Mouse (Mus musculus) mouse embryonic stem cell (cell line): ENCODE measurements around the gene Ndnf.

Source experiments
- in situ Hi-C, 2 experiments: fragments of 300-500 bp; cut with MboI; formaldehyde crosslinking; loops; 1 replicate in 1 of 2; 3 replicates in 1 of 2; pipeline ENCODE4 v1.14.3; 2019 to 2020; ENCODE audit warnings: low sequenced_read_pairs in 2 of 2, low pct_unique_long_range_greater_than_20kb in 1 of 2, mixed read lengths in 1 of 2; ENCODE audit not compliant: unreplicated experiment in 1 of 2

Gene Ndnf

DNA sequence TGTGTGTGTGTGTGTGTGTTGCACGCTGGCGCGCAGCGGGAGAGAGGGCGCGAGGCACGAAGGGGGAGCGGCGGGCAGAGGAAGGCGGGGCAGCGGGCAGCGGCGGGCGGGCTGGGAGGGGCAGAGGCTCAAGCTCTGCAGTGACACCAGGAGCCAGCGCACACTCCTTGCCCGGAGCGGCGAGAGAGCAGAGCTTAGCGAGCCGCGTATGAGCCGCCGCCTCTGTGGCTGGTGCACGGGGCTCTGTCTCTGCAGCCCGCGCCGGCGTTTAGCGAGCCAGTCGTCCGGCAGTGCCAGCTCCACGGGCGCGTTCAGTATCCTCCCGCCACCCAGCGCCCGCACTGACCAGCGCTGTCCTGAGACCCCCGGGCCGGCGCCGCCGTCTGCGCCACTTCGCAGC is at the start of gene Ndnf:
Gene Ndnf, plus strand, starts transcription at position 140 of the 400 bp plus-strand sequence.
- in situ Hi-C loops, result no loop called here

DNA sequence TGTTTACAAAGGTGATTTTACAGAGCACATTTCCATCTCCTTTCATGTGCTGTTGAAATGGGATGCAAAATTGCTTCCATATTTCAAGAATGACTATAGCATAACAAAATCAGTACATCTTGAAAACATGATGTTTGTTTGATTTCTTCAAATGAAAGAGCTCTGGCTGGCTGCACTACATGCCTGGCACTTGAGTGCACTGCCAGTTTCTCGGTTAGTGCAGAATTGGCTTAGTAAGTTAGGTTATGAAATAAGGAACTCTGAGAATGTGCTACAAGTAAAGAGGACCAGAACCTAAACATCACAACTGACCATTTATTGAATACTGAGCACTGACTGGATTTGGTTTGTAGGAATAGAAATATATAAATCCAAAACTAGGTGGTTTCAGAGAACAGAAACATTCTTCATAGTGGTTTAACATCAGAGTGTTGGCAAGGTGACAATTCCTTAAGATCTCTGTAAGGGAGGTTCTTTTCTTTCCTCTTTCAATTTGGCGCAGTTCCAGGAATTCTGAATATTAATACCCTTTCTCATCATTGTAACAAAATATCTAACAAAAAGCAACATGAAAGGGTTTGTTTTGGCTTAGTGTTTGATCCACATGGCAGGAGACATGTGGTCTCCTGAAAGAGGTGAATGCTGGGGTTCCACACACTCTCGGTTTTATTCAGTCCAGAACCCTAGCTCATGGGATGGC is 48.2 kb upstream of the Ndnf start:
- in situ Hi-C loops, result no loop called here

DNA sequence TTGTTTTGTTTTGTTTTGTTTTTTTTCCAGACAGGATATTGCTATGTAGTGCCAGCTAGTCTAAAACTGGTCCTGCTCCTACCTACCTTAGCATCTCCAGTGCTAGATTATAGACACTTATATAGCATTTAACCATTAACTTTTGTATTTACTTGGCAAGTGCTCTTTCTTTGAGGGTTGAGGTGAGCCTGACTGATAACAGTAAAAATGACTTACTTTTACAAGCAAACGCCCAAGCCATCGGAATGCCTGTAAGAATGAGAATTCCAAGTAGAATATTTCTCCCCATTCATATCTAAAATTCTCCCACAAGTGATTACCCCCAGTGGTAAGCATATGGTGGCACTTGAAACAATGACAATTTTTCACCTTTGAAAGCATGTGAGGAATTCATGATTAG is 40.8 kb upstream of the Ndnf start:
- in situ Hi-C loops, result no loop called here

DNA sequence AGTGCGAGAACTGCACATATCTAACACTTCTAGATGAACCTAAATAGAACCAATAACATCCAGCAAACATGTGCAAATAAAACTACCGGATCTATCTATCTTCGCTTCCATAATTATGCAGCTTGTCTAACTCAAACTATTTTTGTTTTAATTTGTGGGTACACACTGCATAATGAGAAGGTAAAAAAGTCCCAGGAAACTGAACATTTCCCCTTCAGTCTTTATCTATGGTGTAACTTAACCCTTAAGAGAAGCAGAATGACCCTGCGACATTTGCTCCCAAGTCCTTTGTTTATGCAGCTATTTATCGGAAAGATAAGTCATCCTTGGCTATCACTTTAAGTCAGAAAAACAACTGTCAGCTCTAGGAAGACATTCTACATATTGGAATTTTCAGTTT is 39.2 kb upstream of the Ndnf start:
- in situ Hi-C loops, result no loop called here

DNA sequence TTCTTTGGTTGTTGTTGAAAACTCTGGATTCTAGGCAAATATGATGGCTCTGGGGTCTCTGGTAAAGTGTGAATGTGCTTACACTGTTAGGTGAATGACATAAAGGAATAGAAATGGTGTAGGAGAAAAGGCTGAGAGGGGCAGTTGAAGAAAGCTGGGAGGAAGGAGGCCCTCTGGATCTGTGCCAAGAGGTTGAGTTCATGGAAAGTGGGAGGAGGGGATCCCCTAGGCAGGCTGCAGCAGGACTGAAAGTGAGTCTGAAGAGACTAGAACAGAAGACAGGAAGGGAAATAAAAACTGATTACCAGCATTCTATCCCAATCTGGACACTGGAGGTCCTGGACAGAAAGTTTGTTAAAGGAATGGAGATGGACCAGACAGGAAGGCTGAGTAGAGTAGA is 29.0 kb upstream of the Ndnf start:
- in situ Hi-C loops, result no loop called here

DNA sequence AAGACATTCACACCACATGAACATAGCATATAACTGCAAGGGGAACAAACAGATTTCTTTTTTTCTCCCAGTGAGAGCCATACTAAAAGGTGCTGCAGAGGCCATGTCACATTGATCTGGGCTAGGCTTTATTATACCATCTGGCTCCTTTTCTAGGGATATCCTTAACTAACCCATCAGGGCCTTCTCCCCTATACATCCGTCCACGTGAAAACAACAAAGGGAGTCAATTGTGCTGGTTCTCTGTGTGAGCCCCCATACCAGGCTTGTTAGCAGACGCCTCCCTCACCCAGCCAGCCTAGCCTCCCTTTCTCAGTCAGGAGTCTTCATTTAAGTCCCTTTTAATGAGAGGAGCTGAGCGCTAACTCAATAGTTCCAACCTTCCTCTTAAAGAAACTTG is 27.3 kb upstream of the Ndnf start:
- in situ Hi-C loops, result no loop called here

DNA sequence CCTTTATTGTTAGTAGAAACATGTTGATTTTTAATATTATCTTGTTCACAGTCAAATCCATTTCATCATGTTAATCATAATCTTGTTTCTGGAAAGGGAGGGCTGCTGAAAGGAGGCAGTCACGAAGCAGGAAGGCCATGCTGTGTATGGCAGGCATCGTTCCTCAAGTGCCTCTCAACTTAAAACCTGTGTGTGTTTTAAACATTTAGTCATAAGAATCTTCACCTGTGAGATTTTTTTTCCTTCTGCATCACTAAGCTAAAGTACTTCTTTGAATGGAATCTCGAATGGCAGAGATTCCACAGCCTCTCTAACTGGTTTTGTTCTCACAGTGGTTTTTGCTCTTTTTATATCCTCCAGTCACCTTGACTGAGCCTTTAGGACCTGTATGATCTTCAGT is 25.0 kb upstream of the Ndnf start:
- in situ Hi-C loops, result no loop called here

DNA sequence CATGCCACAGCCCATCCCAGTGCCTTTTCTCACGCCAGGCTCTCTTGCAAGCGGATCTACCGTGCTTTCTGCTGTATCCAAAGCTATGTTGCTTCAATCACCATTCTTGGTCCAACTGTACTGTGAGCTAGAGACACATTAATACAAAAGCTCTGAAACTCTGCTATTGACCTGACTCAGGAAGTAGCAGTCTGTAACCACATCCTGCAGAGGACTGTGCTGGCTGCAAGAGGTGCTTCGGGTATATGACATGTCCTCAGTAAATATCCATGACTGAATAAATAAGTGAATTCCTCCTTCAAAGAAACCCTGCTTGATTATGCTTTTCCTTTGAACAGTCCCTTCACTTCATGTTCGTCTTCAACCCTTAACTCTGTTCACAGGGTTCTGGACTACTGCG is 23.7 kb upstream of the Ndnf start:
- in situ Hi-C loops, result no loop called here

DNA sequence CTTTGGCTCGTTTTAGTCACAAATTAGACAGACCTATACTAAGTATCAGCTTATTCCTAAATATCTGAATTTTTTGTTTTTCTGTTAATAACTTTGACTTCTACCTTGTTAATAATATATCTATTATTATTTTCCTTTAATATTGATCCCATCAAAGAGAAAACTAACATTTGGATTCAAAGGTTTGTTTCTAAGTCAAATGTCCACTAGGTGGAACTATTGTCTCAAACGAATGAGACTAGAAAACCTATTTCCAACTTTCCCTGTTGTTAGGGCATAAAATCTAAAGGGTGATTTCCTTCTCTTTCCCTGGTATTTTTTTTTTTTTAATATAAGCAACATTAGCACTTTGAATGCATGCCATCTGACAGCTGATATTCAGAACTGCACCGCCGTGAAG is 20.0 kb upstream of the Ndnf start:
- in situ Hi-C loops, result no loop called here

DNA sequence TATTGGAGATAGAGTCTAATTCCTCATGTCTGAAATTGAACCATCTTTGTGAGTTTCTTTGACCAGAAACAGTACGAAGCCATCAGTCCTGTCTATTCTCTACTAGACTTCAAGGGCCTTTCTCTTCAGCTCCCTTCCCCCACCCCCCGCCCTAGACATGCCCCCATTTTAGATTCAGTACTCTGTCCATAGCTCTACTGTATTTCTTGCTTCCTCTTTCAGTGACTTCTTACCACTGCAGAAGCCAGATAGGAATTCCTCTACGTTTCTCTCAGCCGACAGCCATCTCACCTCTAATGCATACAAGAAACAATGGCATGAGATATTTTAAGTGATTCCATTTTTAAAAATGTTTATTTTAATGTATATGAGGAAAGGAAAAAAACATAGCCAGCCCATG is 10.1 kb upstream of the Ndnf start:
- in situ Hi-C loops, result no loop called here

DNA sequence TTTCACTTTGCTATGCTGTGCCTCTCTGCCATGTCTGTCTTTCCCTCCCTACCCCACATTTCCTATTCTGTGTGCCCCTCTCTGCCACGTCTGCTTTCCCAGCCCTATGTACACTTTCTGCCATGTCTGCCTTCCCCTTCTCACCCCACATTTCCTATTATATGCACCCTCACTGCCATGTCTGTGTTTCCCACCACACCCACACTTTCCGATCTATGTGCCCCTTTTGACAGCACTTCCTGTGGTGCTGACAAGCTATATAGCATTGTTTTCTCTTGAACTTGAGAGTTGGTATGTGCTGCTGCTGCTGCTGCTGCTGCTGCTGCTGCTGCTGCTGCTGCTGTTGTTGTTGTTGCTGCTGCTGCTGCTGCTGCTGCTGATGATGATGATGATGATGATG is 9.3 kb upstream of the Ndnf start:
- in situ Hi-C loops, result no loop called here

DNA sequence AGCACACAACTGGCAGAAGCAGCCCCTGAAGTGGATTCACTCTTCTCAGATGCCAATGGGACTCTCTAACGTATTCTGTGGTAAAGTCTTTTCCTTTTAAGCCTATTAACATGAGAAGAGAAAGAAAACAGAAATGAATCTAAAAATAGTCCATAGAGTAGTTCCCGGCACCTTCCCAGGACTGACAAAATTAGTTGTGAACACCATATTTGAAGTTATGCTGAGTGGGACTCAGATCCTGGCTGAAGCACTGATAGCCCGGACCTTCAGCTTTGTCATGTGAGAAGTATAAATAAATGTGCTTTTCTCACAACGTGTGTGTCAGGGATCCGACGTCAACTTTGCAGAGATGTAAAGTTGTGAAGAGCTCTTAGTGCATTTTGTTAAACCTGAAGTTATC is 7.4 kb upstream of the Ndnf start:
- in situ Hi-C loops, result no loop called here

DNA sequence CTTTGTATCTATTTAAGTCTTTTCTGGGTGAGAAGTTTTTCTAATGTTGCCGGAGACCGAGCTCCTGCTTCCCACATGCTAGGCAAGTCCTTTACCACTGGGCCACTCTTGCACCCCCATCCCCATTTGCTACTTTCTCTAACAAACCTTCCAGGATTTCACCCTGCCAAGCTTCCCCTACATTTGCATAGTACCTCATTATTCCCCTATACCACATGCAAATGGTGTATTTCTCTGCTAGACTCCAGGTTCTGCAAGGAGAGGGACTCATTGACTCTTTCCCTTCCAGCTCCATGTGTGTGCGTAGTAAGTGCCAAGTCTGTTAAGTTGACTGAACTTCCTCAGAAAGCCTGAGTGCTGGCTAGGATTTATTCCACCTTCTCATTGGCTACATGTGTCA is 5.1 kb upstream of the Ndnf start:
- in situ Hi-C loops, result no loop called here

DNA sequence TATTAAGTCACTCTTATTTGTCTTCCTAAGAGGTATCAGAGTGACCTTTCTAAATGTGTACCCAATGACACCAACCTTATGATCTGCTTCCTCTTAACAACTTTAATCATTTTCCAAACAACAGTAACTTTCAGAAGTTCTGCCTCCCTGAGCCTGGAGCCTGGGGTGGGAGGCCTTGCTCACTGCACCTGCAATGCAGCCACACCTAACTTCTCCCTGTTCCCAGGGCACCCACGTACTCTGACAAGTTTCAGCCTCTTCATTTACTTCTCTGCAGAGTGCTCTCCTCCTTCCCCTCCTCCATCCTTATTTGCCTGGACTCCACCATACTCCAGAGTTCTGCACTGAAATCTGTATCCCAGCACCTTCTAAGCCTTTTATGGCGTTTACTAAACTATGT is 1.4 kb upstream of the Ndnf start:
- in situ Hi-C loops, result no loop called here

DNA sequence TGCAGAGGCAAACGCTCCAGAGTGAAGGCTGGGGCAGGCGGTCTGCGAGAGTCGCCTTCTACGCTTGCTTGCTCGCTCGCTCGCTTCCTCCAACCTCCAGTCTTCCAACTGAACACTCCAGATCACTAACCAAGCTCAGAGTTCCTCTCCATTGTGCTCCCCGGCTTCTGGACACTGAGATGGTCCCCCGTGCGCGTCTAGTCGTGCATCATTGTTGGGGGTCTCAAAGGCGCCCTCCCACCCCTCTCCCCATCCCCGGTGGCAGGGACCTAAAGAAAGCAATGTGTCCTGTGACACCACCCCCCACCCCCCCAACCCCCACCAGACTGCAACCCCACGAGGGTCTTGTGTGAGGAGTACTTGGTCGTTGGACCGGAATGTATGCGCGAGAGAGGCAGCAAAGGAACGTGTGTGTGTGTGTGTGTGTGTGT is 394 bp upstream of the Ndnf start:
- in situ Hi-C loops, result no loop called here

DNA sequence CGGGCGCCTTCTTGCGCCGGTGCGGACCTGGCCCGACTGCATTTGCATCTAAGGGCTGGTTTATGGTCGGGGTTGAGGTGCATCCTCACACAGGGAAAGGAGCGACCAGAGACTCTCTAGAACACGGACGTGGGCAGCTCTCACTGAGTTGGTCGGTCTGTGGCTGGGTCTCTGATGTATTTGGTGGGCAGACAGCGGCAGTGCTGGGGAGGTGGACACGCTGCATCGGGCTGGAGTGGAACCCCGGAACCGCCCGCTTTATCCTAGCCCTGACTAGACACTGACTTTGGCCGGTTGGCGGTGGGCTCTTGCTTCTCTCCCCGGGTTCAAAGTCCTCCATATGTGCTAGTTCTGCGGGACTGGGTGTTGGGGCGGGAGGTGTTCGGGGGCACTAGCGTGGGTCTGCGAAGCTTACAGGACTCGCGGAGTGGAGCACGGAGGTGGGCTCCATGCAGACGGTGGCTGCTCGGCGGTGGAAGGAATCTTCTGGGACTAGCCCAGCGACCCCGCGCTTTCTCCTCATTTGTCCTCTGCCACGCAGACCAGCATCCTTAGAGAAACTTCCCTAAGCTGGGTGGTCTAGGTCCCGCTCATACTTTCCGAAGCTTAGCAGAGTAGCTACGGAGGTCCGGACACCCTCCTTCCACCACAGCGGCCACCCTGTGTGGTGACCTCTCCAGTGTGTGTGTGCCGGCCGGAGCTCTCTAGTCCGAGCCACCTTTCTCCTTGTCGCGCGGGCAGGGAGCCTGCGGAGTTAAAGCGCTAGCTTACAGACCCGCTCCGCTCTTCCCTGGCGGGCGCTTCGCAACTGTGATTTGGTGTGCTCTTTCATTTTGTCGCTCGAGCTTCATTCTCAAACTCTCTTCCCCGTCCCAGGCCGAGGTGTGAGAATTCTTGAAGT is 991 bp downstream of the Ndnf start:
- in situ Hi-C loops, result no loop called here

DNA sequence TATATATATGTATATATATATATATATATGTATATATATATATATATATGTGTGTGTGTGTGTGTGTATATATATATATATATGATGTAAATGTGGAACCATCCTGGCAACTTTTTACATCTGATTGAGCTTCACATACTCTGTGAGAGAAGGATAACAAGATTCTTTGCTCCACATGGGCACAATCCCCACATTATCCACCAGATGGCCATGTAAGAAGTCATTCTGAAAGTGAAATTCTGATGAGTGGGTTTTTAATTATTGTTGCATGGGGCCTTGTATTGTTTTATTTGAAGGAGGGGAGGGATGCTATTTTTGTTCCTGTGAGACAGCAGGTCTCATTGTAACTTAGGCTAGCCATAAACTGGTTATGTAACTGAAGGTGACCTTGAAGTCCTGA is 22.5 kb downstream of the Ndnf start:
- in situ Hi-C loops, result no loop called here

DNA sequence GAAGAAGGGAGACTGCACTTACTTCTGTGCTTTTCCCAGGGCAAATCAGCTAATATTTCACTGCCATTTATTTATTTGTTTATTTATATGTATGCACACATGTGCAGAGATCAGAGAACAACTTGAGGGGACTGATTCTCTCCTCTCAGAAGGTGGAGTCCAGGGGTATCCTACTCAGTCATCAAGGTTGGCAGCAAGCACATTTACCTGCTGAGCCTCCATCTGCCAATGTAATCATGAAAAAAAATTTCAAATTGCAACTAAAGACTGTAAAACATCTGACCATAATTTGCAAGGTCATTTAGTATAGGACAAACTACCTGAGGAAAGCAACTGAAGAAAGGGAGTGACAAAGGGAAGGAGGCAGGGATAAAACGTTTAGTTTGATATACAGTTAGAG is 49.3 kb downstream of the Ndnf start:
- in situ Hi-C loops, result no loop called here

DNA sequence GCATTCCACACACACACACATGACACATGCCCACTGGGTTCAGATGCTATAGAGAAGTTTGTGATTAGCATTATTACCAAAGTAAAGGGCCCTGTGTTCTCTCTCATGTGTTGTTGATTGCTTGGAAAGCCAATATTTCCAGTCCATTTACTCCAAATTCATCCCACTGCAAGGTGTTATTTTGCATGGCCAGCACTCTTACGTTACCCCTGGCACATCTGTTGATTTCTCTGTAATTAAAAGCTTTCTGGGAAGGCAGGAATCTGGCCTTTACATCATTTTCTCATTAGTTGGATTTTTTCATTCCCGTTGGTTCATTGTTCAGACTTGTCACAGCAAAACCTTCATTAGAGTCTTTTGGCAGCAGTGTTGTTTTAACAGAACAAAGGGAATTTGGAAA is 54.3 kb downstream of the Ndnf start:
- in situ Hi-C loops, result no loop called here

DNA sequence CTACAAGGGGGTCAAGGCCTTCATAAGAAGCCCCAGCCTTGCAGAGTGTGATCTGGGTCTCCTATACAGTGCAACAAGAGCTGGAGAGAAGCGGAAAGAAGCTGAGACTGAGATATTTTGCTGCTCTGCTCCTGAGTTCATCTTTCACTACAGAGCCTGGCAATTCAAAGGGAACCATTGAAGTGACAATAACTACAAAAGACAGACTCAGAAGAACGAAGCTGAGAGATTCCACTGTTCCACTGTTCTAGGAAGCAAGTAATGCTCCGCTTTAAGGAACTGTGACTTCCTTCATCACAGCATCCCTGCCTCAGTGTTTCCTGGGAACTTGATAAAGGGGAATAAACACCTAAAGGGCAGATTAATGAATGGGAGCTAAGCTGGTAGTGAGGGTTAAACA is 56.9 kb downstream of the Ndnf start:
- in situ Hi-C loops, result no loop called here
